Mouse (Mus musculus): ENCODE results near the gene Ddx51.

- TF ChIP-seq CTCF (IDR thresholded peaks at IDR 0.05; ENCODE audit: borderline replicate concordance, insufficient read depth, low read length) (no peak), POLR2A (IDR thresholded peaks at IDR 0.05; ENCODE audit: low read depth, low read length) (no peak)
Observed at GRCm38 (mm10) chr5:110608336-110608735, 44.9 kb upstream of the Ddx51 start.

Measured in embryonic fibroblast, embryonic 13.5 days (primary cell).